Mouse (Mus musculus) MEL (cell line): ENCODE data around the gene Fam89a.

Experiments
- BHLHE40 ChIP-seq: IDR thresholded peaks from 2 replicates; pipeline ENCODE4 v1.6.1; 2012; ENCODE audit warnings: low read depth, mild to moderate bottlenecking, inconsistent platforms, low read length, improper control_type of control experiment, borderline replicate concordance
- CTCF ChIP-seq, 3 experiments: IDR thresholded peaks in 2 of 3; conservative IDR thresholded peaks in 1 of 3; 2 replicates each; pipeline ENCODE4 v1.5.1; 2011 to 2012; ENCODE audit warnings: low read length in 3 of 3, low read depth in 2 of 3, mild to moderate bottlenecking in 2 of 3, improper control_type of control experiment in 1 of 3, inconsistent platforms in 1 of 3, mixed read lengths in 1 of 3, moderate library complexity in 1 of 3; ENCODE audit not compliant: control insufficient read depth in 1 of 3, insufficient read depth in 1 of 3, poor library complexity in 1 of 3, severe bottlenecking in 1 of 3
- EP300 ChIP-seq, 2 experiments: IDR thresholded peaks; 2 replicates each; pipeline ENCODE4 v1.6.1; 2011; ENCODE audit warnings: improper control_type of control experiment in 2 of 2, low read length in 2 of 2, low read depth in 1 of 2, mild to moderate bottlenecking in 1 of 2
- ETS1 ChIP-seq: IDR thresholded peaks from 2 replicates; pipeline ENCODE4 v1.6.1; 2012; ENCODE audit warnings: low read depth, mild to moderate bottlenecking, inconsistent platforms, low read length, improper control_type of control experiment, moderate library complexity
- GATA1 ChIP-seq: IDR thresholded peaks from 2 replicates; pipeline ENCODE4 v1.6.1; 2011; ENCODE audit warnings: low read depth, low read length, improper control_type of control experiment
- HCFC1 ChIP-seq: IDR thresholded peaks from 2 replicates; pipeline ENCODE4 v1.6.1; 2012; ENCODE audit warnings: low read depth, mild to moderate bottlenecking, inconsistent platforms, low read length, improper control_type of control experiment, moderate library complexity
- JUND ChIP-seq: IDR thresholded peaks from 2 replicates; pipeline ENCODE4 v1.6.1; 2011; ENCODE audit warnings: low read depth, mild to moderate bottlenecking, improper control_type of control experiment, low read length
- POLR2A ChIP-seq, 2 experiments: IDR thresholded peaks; 2 replicates each; pipeline ENCODE4 v1.6.1; 2011 to 2012; ENCODE audit warnings: low read length in 2 of 2, mild to moderate bottlenecking in 2 of 2, control low read depth in 1 of 2, improper control_type of control experiment in 1 of 2, low read depth in 1 of 2, moderate library complexity in 1 of 2; ENCODE audit not compliant: control insufficient read depth in 1 of 2, insufficient read depth in 1 of 2, poor library complexity in 1 of 2
- TAL1 ChIP-seq: IDR thresholded peaks from 2 replicates; pipeline ENCODE4 v1.6.1; 2012; ENCODE audit warnings: mild to moderate bottlenecking, inconsistent platforms, low read length, moderate library complexity, mixed read lengths
- TCF12 ChIP-seq: IDR thresholded peaks from 2 replicates; pipeline ENCODE4 v1.6.1; 2014; ENCODE audit warnings: low read depth, mild to moderate bottlenecking, inconsistent platforms, low read length, improper control_type of control experiment, moderate library complexity
- USF1 ChIP-seq: IDR thresholded peaks from 2 replicates; pipeline ENCODE4 v1.6.1; 2014; ENCODE audit warnings: low read depth, mild to moderate bottlenecking, inconsistent platforms, low read length, improper control_type of control experiment, moderate library complexity
- ZKSCAN1 ChIP-seq: IDR thresholded peaks from 2 replicates; pipeline ENCODE4 v1.6.1; 2012; ENCODE audit warnings: low read depth, mild to moderate bottlenecking, inconsistent platforms, low read length, improper control_type of control experiment, moderate library complexity

- no peak for TF ChIP-seq CTCF (IDR thresholded peaks at IDR 0.05 in 2 of 3, conservative IDR thresholded peaks at IDR 0.05 in 1 of 3; ENCODE audit: control insufficient read depth in 1 of 3, insufficient read depth in 1 of 3, low read depth in 2 of 3, low read length in 3 of 3, poor library complexity in 1 of 3, severe bottlenecking in 1 of 3)
- TF ChIP-seq JUND, result no peak
- TF ChIP-seq POLR2A (IDR thresholded peaks at IDR 0.05; ENCODE audit: control insufficient read depth in 1 of 2, insufficient read depth in 1 of 2, low read depth in 1 of 2, low read length in 2 of 2, poor library complexity in 1 of 2), result no peak
- no peak for TF ChIP-seq EP300 (IDR thresholded peaks at IDR 0.05; ENCODE audit: low read depth in 1 of 2, low read length in 2 of 2)
- no peak for TF ChIP-seq ZKSCAN1
- no peak for TF ChIP-seq HCFC1
- no peak for TF ChIP-seq TCF12
- no peak for TF ChIP-seq GATA1
- TF ChIP-seq TAL1, result no peak
- TF ChIP-seq USF1, result no peak
- no peak for TF ChIP-seq BHLHE40
- no peak for TF ChIP-seq ETS1
Measured at GRCm38 (mm10) chr8:124791751-124792150, 40.1 kb upstream of the Fam89a start.
